Mouse (Mus musculus) kidney, adult 2 months (tissue): ENCODE results near the gene 1810010H24Rik.

Experiments used
- CTCF ChIP-seq: fragments of 200-500 bp; conservative IDR thresholded peaks from 2 replicates; pipeline ENCODE4 v1.5.1; 2011; ENCODE audit warnings: low read depth, mild to moderate bottlenecking, control low read depth, low read length, moderate library complexity, mixed read lengths; ENCODE audit not compliant: insufficient read depth, insufficient read length
- POLR2A ChIP-seq: fragments of 200-500 bp; IDR thresholded peaks from one replicate; pipeline ENCODE4 v1.6.1; 2011; ENCODE audit warnings: low read depth, low read length, control low read depth

- TF ChIP-seq CTCF (no peak), POLR2A (no peak)
These were observed 29.4 kb downstream of the 1810010H24Rik start for GRCm38 (mm10) chr11:107054870-107055269.
